Mouse (Mus musculus): ENCODE data around the gene Comt. TPM values are rescaled to one million over a fixed set of nuclear protein-coding genes. Genes with fewer than 3 reads are reported as not detected.

The Comt gene
- 96.6 and 112 TPM in 2 replicates for polyA plus RNA-seq (2015; fragmentation: Nextera tagmentation; extraction: Ambion mirVana)

DNA sequence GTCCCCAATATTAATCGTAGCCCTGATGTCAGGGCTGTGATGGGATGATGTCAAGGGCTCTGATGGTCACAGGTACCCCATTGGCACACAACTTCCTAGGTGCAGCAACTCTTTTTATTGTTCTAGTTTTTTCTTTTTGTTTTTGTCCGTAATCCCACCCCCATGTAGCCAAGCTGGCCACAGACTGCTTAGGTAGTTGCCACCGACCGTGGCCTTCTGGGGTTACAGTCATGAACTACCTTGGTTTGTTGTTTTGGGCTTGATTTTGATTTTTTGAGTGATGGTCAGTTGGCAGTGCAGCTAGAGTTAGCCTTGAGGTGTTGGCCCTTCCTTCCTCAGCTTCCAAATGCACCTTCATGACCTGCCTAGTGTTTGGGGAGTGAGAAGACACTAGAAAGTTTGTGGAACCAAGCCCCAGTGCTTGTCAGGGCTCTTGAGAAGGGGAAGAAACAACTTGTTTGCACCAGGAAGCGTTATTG, at the start of gene Comt:
Gene Comt, minus strand, starts transcription at position 51 of the 479 bp plus-strand sequence.
- Histone ChIP-seq H3K36me3 (ENCODE audit: control insufficient read depth, insufficient read depth, low read length) (no peaks in the 10 kb centered on the region; the same call in 1 of the 2 replicates), H3K9me3 (replicated peaks; ENCODE audit: control insufficient read depth, low read length, poor library complexity, severe bottlenecking) (no peaks in the 10 kb centered on the region), H3K9ac (ENCODE audit: low read depth, low read length) (peak within 1 kb of the TSS; percentile 97), H3K4me2 (ENCODE audit: low read length) (peak within 1 kb of the TSS; percentile 73), H3K4me3 (ENCODE audit: low read depth, low read length) (peak within 1 kb of the TSS; percentile 92), H3K27ac (ENCODE audit: low read length) (peak within 1 kb of the TSS; percentile 77), H3K4me1 (ENCODE audit: control insufficient read depth, insufficient read depth, low read length) (peaks cover 24% of the 10 kb centered on the region), H3K27me3 (ENCODE audit: control insufficient read depth, insufficient read depth, low read depth, low read length) (no peaks in the 10 kb centered on the region)
- WGBS = 56% methylated on average over 5 of the region's 5 CpGs
- no peak for ATAC-seq

DNA sequence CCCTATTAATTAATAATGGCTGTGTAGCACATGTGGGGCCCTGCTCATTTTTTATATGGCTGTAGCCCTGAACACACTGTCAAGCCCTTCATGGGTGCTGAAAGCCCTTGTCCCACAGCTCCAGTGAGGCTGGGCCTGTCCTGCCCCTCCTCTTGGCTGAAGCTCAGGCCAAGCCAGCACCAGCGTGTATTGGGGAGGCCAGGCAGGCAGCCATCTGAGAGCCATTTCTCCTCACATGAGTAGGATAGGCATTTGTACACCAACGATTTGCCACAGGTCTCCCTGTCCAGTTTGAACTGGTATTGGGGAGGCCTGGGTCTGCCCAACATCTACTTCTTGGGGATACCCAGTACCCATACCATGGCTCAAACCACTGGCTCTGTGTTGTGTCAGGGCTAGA, 47.4 kb upstream of the Comt start:
- WGBS = 83% methylated on average over 2 of the region's 2 CpGs
- no peaks in the 10 kb centered on the region for H3K4me1 ChIP-seq (ENCODE audit: control insufficient read depth, insufficient read depth, low read length)
- no peaks in the 10 kb centered on the region for H3K9me3 ChIP-seq (replicated peaks; ENCODE audit: control insufficient read depth, low read length, poor library complexity, severe bottlenecking)
- H3K4me2 ChIP-seq (ENCODE audit: low read length) = no peak overlapping the region
- ATAC-seq = no peak
- peaks cover 7% of the 10 kb centered on the region for H3K36me3 ChIP-seq (ENCODE audit: control insufficient read depth, insufficient read depth, low read length)
- H3K27ac ChIP-seq (ENCODE audit: low read length) = no peak overlapping the region
- H3K4me3 ChIP-seq (ENCODE audit: low read depth, low read length) = no peak overlapping the region
- no peak overlapping the region for H3K9ac ChIP-seq (ENCODE audit: low read depth, low read length)
- H3K27me3 ChIP-seq (ENCODE audit: control insufficient read depth, insufficient read depth, low read depth, low read length) = no peaks in the 10 kb centered on the region

DNA sequence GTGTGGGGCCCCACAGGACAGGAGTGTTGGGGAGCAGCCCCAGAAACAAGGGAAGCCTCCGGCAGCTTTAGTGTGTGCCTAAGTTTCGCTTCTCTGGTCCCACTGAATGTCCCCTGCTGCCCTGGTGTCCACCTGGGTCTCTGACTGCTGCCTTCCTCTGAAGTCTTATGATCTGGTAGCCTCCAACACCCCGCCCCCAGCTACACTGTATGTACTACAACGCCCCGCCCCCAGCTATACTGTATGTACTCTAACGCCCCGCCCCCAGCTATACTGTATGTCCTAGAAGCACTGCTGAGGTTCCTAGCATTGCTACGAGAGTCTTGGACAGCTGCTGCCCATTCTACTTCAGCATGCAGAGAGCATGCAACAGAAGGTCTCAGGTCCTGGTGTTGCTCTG, 46.3 kb upstream of the Comt start:
- no peaks in the 10 kb centered on the region for H3K4me1 ChIP-seq (ENCODE audit: control insufficient read depth, insufficient read depth, low read length)

DNA sequence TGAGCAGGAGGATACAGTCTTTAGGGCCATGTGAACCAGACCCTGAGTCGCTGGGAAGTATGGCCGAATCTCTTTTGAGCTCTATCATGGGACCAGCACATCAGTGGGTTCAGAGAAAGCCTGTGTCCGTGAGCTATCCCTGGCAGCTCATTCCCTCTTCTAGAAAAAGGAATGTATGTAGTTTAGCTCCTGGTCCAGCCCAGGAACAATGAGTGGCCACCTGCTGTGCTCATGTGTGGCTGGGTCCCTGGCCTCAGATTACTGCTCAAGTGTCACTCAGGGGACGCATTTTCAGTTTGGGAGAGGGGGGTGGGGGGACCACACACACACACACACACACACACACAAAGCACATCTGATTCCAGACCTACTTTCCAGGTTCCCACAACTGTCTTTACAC, 45.8 kb upstream of the Comt start:
- no peak overlapping the region for H3K4me3 ChIP-seq (ENCODE audit: low read depth, low read length)
- WGBS = 64% methylated on average over 4 of the region's 4 CpGs
- no peaks in the 10 kb centered on the region for H3K9me3 ChIP-seq (replicated peaks; ENCODE audit: control insufficient read depth, low read length, poor library complexity, severe bottlenecking)
- no peaks in the 10 kb centered on the region for H3K4me1 ChIP-seq (ENCODE audit: control insufficient read depth, insufficient read depth, low read length)
- no peak for ATAC-seq
- H3K9ac ChIP-seq (ENCODE audit: low read depth, low read length) = no peak overlapping the region
- no peaks in the 10 kb centered on the region for H3K27me3 ChIP-seq (ENCODE audit: control insufficient read depth, insufficient read depth, low read depth, low read length)
- H3K27ac ChIP-seq (ENCODE audit: low read length) = no peak overlapping the region
- H3K4me2 ChIP-seq (ENCODE audit: low read length) = no peak overlapping the region
- H3K36me3 ChIP-seq (ENCODE audit: control insufficient read depth, insufficient read depth, low read length) = peaks cover 7% of the 10 kb centered on the region

More for the DNA sequence above, 46.3 kb upstream of the Comt start:
- H3K27ac ChIP-seq (ENCODE audit: low read length) = no peak overlapping the region
- no peak overlapping the region for H3K4me2 ChIP-seq (ENCODE audit: low read length)
- H3K9ac ChIP-seq (ENCODE audit: low read depth, low read length) = no peak overlapping the region
- H3K27me3 ChIP-seq (ENCODE audit: control insufficient read depth, insufficient read depth, low read depth, low read length) = no peaks in the 10 kb centered on the region
- ATAC-seq = no peak
- no peaks in the 10 kb centered on the region for H3K9me3 ChIP-seq (replicated peaks; ENCODE audit: control insufficient read depth, low read length, poor library complexity, severe bottlenecking)
- 94% methylated on average over 8 of the region's 8 CpGs for WGBS
- peaks cover 7% of the 10 kb centered on the region for H3K36me3 ChIP-seq (ENCODE audit: control insufficient read depth, insufficient read depth, low read length)
- H3K4me3 ChIP-seq (ENCODE audit: low read depth, low read length) = no peak overlapping the region

DNA sequence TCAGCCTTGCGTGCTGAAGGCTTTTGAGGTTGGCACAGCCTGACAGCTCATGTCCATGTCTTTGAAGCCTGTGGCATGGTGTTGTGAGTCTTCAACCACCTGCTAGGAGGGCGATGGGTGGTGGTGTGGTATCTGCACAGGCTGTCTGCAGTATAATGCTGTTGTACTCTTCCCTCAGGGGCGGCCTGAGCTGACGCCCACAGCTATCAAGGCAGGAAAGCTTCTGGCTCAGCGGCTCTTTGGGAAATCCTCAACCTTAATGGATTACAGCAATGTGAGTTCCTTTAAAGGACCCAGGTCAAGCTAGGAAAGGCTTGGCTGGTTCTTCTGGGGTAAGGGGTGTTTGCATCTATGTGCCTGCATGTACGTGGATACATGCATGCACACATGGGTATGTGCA, 45.3 kb upstream of the Comt start:
- peaks cover 7% of the 10 kb centered on the region for H3K36me3 ChIP-seq (ENCODE audit: control insufficient read depth, insufficient read depth, low read length)
- no peak overlapping the region for H3K4me3 ChIP-seq (ENCODE audit: low read depth, low read length)
- H3K9me3 ChIP-seq (replicated peaks; ENCODE audit: control insufficient read depth, low read length, poor library complexity, severe bottlenecking) = no peaks in the 10 kb centered on the region
- no peak for ATAC-seq
- no peaks in the 10 kb centered on the region for H3K4me1 ChIP-seq (ENCODE audit: control insufficient read depth, insufficient read depth, low read length)
- H3K27ac ChIP-seq (ENCODE audit: low read length) = no peak overlapping the region
- H3K9ac ChIP-seq (ENCODE audit: low read depth, low read length) = no peak overlapping the region
- H3K27me3 ChIP-seq (ENCODE audit: control insufficient read depth, insufficient read depth, low read depth, low read length) = no peaks in the 10 kb centered on the region
- WGBS = 83% methylated on average over 6 of the region's 6 CpGs
- H3K4me2 ChIP-seq (ENCODE audit: low read length) = no peak overlapping the region

DNA sequence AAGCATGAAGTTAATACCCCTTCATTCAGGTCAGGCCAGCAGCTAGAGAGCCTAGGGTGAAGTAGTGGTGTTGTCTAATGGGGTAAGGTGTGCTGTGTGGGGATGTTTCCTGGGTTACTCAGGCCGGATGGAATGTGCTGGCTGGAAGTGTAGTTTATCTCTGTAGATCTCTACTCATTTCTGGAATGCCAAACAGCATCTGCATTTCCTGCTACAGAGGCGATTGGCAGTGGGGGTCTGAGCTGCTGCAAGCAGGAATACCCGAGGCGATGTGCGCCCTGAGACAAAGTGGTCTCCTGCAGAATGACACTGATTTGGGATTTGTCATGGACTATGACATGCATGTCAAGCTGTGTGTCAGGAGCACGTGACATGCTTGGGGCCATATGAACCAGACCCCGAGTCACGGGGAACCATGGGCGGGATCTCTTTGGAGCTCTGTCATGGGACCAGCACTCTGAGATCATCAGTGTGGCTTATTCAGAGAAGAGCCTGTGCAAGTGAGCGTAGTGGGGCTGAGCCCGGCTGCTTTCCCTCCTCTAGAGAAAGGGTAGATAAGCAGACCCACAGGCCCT, 44.8 kb upstream of the Comt start:
- no peaks in the 10 kb centered on the region for H3K4me1 ChIP-seq (ENCODE audit: control insufficient read depth, insufficient read depth, low read length)
- ATAC-seq = no peak
- WGBS = 74% methylated on average over 11 of the region's 11 CpGs
- H3K9me3 ChIP-seq (replicated peaks; ENCODE audit: control insufficient read depth, low read length, poor library complexity, severe bottlenecking) = no peaks in the 10 kb centered on the region
- H3K36me3 ChIP-seq (ENCODE audit: control insufficient read depth, insufficient read depth, low read length) = peaks cover 7% of the 10 kb centered on the region
- no peak overlapping the region for H3K4me2 ChIP-seq (ENCODE audit: low read length)
- no peak overlapping the region for H3K9ac ChIP-seq (ENCODE audit: low read depth, low read length)
- H3K27me3 ChIP-seq (ENCODE audit: control insufficient read depth, insufficient read depth, low read depth, low read length) = no peaks in the 10 kb centered on the region
- no peak overlapping the region for H3K27ac ChIP-seq (ENCODE audit: low read length)
- H3K4me3 ChIP-seq (ENCODE audit: low read depth, low read length) = no peak overlapping the region

DNA sequence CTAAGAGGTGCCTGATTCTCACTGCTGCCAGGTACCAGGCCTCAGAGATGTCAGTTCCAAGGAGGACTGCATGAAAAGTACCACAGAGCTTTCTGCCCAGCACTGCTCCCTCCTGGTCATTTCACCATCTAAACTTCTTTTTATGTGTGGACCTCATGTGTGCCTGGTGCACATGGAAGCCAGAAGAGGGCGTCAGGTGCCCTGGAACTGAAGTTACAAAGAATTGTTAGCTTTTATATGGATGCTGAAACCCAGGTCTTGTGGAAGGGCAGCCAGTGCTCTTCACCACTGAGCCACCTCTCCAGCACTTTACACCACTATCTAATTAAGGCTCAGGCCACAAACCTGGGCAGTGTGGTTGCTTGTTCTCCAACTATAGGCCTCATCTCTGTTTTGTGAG, 44.2 kb upstream of the Comt start:
- no peaks in the 10 kb centered on the region for H3K9me3 ChIP-seq (replicated peaks; ENCODE audit: control insufficient read depth, low read length, poor library complexity, severe bottlenecking)
- H3K9ac ChIP-seq (ENCODE audit: low read depth, low read length) = no peak overlapping the region
- H3K4me3 ChIP-seq (ENCODE audit: low read depth, low read length) = no peak overlapping the region
- no peaks in the 10 kb centered on the region for H3K27me3 ChIP-seq (ENCODE audit: control insufficient read depth, insufficient read depth, low read depth, low read length)
- H3K27ac ChIP-seq (ENCODE audit: low read length) = no peak overlapping the region
- H3K4me1 ChIP-seq (ENCODE audit: control insufficient read depth, insufficient read depth, low read length) = no peaks in the 10 kb centered on the region
- WGBS = 6% methylated on average over 1 of the region's 1 CpGs
- no peak overlapping the region for H3K4me2 ChIP-seq (ENCODE audit: low read length)
- peaks cover 6% of the 10 kb centered on the region for H3K36me3 ChIP-seq (ENCODE audit: control insufficient read depth, insufficient read depth, low read length)
- ATAC-seq = no peak

DNA sequence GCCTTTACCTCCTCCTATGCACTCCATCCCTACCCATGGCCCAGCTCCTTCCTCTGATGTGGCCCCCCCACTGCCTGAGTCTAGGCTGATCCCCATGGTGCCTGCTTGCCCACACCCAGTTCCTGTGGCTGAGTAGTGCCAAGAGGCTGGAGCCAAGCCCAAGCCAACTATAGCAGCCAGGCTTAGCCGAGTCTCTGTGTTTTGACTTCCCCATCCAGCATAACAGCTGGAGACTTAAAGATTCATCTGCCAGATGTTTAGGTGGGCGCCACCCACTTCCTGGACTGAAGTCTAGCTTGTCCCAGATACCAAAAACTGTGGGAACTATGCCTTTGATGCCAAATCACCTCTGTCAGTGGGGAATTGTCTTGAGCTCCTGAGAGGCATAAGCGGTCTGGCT, 37.6 kb upstream of the Comt start:
- peaks cover 13% of the 10 kb centered on the region for H3K4me1 ChIP-seq (ENCODE audit: control insufficient read depth, insufficient read depth, low read length)
- 82% methylated on average over 3 of the region's 3 CpGs for WGBS
- H3K36me3 ChIP-seq (ENCODE audit: control insufficient read depth, insufficient read depth, low read length) = no peaks in the 10 kb centered on the region; the same call in 1 of the 2 replicates
- no peak overlapping the region for H3K4me3 ChIP-seq (ENCODE audit: low read depth, low read length)
- H3K9me3 ChIP-seq (replicated peaks; ENCODE audit: control insufficient read depth, low read length, poor library complexity, severe bottlenecking) = no peaks in the 10 kb centered on the region
- no peaks in the 10 kb centered on the region for H3K27me3 ChIP-seq (ENCODE audit: control insufficient read depth, insufficient read depth, low read depth, low read length)
- no peak overlapping the region for H3K9ac ChIP-seq (ENCODE audit: low read depth, low read length)
- H3K27ac ChIP-seq (ENCODE audit: low read length) = no peak overlapping the region
- ATAC-seq = no peak
- no peak overlapping the region for H3K4me2 ChIP-seq (ENCODE audit: low read length)

DNA sequence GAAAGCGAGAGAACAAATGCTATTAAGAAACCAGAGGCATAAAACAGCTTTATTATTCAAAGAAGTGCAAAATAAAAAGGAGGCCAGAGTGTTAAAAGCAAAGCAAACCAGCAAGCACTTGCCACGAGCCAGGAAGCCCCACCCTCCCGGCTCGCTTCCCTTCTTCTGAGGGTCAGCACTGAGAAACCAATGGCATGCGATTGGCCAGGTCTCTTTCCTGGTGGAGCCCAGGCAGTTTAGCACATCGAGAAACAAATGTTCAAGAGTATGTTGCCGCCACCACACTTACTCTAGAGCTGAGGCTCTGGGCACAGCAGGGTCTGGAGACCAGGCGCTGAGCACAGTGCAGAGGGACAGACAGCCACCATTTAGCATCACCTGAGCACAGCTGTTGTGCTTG, 35.9 kb upstream of the Comt start:
- H3K27me3 ChIP-seq (ENCODE audit: control insufficient read depth, insufficient read depth, low read depth, low read length) = no peaks in the 10 kb centered on the region

More for the DNA sequence above, 35.9 kb upstream of the Comt start:
- no peak overlapping the region for H3K27ac ChIP-seq (ENCODE audit: low read length)
- no peaks in the 10 kb centered on the region for H3K36me3 ChIP-seq (ENCODE audit: control insufficient read depth, insufficient read depth, low read length)
- H3K4me2 ChIP-seq (ENCODE audit: low read length) = no peak overlapping the region
- 59% methylated on average over 8 of the region's 8 CpGs for WGBS
- H3K9me3 ChIP-seq (replicated peaks; ENCODE audit: control insufficient read depth, low read length, poor library complexity, severe bottlenecking) = no peaks in the 10 kb centered on the region
- no peak for ATAC-seq
- H3K9ac ChIP-seq (ENCODE audit: low read depth, low read length) = no peak overlapping the region
- H3K4me3 ChIP-seq (ENCODE audit: low read depth, low read length) = no peak overlapping the region
- H3K4me1 ChIP-seq (ENCODE audit: control insufficient read depth, insufficient read depth, low read length) = peaks cover 18% of the 10 kb centered on the region
